Mouse (Mus musculus) forebrain, embryonic 15.5 days (tissue): ENCODE results near the gene Mcm5. TPM values are rescaled to one million over a fixed set of nuclear protein-coding genes. Genes with fewer than 3 reads are reported as not detected.

Experiments
- ATAC-seq: fragments of 200-750 bp; cut with Nextera tagmentation; replicated peaks from 2 replicates; pipeline ENCODE4 v1.8.0; 2017; ENCODE audit warnings: mild to moderate bottlenecking, moderate TSS enrichment, moderate library complexity
- H3K27ac ChIP-seq: fragments of 300-500 bp; sonication (generic); replicated peaks from 2 replicates; pipeline ENCODE4 v1.5.1; 2015; ENCODE audit warnings: mild to moderate bottlenecking, inconsistent platforms
- H3K27me3 ChIP-seq: fragments of 300-500 bp; sonication (generic); 2 replicates; pipeline ENCODE4 v1.6.1; 2015; ENCODE audit warnings: inconsistent platforms
- H3K36me3 ChIP-seq: fragments of 300-500 bp; sonication (generic); 2 replicates; pipeline ENCODE4 v1.6.1; 2015; ENCODE audit warnings: mild to moderate bottlenecking, inconsistent platforms
- H3K4me1 ChIP-seq: fragments of 300-500 bp; sonication (generic); 2 replicates; pipeline ENCODE4 v1.6.1; 2015; ENCODE audit warnings: inconsistent platforms
- H3K4me2 ChIP-seq: fragments of 300-500 bp; sonication (generic); replicated peaks from 2 replicates; pipeline ENCODE4 v1.6.1; 2015; ENCODE audit warnings: mild to moderate bottlenecking, inconsistent platforms
- H3K4me3 ChIP-seq: fragments of 300-500 bp; sonication (generic); 2 replicates; pipeline ENCODE4 v1.5.1; 2015; ENCODE audit warnings: mild to moderate bottlenecking, inconsistent platforms
- H3K9ac ChIP-seq: fragments of 300-500 bp; sonication (generic); replicated peaks from 2 replicates; pipeline ENCODE4 v1.6.1; 2015; ENCODE audit warnings: mild to moderate bottlenecking, inconsistent platforms
- H3K9me3 ChIP-seq: fragments of 300-500 bp; sonication (generic); 2 replicates; pipeline ENCODE4 v1.6.1; 2016; ENCODE audit warnings: inconsistent platforms
- WGBS: fragments of 180-500 bp; shearing (Covaris S2); methylation state at CpG from one replicate; pipeline ENCODE4 v1.1.7; 2015; ENCODE audit warnings: mixed read lengths; 5-methylcytosine and 5-hydroxymethylcytosine counted together
- polyA plus RNA-seq: library from polyadenylated mRNA; unstranded; fragments of >200 nt; fragmentation: Nextera tagmentation; extraction: Ambion mirVana; gene quantifications from 2 replicates; pipeline ENCODE4 v1.2.1, GENCODE M21; 2015

The Mcm5 gene
- polyA plus RNA-seq, 1 experiment from 2014 or later = 69.7 TPM

DNA sequence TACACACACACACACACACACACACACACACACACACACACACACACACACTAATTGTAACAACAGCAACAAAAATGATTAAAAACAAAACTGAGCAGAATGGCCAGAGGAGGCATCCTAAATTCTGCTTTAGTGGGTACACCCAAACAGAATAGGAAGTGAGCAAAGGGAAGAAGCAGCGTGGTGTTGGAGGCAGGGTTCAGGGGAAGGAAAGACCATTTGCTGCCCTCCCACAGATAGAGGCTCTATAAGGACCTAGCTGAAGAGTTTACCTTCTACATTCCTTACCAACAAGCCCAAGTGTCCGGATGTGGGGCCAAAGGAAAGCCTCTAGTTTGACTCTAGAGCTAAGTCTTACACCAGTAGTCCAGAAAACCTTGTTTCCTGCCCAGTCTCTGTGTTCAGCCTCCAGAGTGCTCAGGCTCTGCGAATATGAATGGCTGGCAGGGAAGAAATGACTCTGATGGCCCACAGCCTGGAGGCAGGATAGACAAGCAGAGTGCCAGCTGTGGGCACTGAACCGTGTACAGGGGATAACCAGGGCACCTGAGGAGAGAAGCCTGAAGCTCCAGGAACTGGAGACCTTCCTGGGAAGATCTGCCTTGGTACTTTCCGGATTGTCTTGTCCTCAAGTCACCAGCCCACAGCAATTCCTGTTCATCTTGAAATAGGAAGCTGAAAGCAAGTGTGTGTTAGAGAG lies 41.7 kb downstream of the Mcm5 start:
- Histone ChIP-seq H3K4me3 (no peak overlapping the region), H3K4me2 (no peak overlapping the region)

DNA sequence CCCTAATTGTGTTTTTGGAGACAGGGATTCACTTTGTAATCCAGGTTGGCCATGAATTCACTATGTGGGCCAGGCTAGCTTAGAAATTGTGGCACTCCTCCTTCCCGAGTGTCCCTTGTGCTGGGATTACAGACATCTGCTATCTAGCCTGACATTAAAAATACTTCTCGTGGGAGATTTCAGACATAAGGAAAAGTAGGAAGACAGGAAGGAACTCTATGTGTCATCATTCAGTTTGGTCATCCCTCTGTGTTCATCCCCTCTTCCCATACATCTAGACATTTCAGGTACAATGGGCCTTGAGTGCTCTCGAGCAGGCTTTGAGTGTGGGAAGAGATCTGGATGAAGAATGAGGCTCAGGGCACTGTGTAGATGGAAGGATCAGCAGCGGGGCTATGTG lies 42.4 kb downstream of the Mcm5 start:
- H3K36me3 ChIP-seq = no peaks in the 10 kb centered on the region
- H3K4me2 ChIP-seq = no peak overlapping the region
- WGBS = 76% methylated on average over 4 of the region's 4 CpGs
- H3K4me3 ChIP-seq = no peak overlapping the region
- H3K9me3 ChIP-seq = no peaks in the 10 kb centered on the region
- H3K9ac ChIP-seq = no peak overlapping the region
- no peaks in the 10 kb centered on the region for H3K27me3 ChIP-seq
- H3K4me1 ChIP-seq = no peaks in the 10 kb centered on the region
- ATAC-seq = no peak
- no peak overlapping the region for H3K27ac ChIP-seq

More for the DNA sequence above, 41.7 kb downstream of the Mcm5 start:
- no peaks in the 10 kb centered on the region for H3K4me1 ChIP-seq
- H3K27me3 ChIP-seq = no peaks in the 10 kb centered on the region
- no peak for ATAC-seq
- H3K27ac ChIP-seq = no peak overlapping the region
- H3K9me3 ChIP-seq = no peaks in the 10 kb centered on the region
- no peak overlapping the region for H3K9ac ChIP-seq
- H3K36me3 ChIP-seq = no peaks in the 10 kb centered on the region
- WGBS = 84% methylated on average over 5 of the region's 5 CpGs

DNA sequence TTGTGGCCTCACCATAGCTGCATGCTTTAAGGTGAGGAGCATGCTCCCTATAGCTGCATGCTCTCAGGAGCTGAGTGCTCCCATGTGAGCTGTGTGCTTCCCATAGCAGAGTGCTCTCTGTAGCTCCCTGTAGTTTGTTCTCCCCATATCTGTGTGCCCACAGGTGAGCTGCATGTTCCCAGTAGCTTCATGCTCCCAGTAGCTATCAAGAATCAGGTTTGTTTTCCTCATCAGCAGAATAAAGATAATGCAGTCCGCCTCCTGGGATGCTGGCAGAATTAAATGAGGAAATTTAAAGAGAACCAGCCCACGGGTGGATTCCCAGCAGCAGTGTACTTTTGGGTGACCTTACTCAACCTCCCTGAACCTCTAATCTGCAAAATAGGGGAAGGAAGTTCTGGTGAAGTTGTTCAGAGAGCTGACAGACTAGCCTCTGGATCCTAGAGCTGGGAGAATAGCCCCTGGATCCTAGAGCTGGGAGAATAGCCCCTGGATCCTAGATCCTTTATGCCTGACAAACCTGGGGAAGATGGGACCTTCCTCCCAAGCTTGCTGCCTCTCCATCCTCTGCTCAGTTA lies 43.2 kb downstream of the Mcm5 start:
- Histone ChIP-seq H3K36me3 (no peaks in the 10 kb centered on the region), H3K4me2 (no peak overlapping the region), H3K27me3 (no peaks in the 10 kb centered on the region), H3K4me3 (no peak overlapping the region), H3K4me1 (no peaks in the 10 kb centered on the region), H3K27ac (no peak overlapping the region), H3K9ac (no peak overlapping the region), H3K9me3 (no peaks in the 10 kb centered on the region)
- no peak for ATAC-seq
- 79% methylated on average over 2 of the region's 2 CpGs for WGBS

DNA sequence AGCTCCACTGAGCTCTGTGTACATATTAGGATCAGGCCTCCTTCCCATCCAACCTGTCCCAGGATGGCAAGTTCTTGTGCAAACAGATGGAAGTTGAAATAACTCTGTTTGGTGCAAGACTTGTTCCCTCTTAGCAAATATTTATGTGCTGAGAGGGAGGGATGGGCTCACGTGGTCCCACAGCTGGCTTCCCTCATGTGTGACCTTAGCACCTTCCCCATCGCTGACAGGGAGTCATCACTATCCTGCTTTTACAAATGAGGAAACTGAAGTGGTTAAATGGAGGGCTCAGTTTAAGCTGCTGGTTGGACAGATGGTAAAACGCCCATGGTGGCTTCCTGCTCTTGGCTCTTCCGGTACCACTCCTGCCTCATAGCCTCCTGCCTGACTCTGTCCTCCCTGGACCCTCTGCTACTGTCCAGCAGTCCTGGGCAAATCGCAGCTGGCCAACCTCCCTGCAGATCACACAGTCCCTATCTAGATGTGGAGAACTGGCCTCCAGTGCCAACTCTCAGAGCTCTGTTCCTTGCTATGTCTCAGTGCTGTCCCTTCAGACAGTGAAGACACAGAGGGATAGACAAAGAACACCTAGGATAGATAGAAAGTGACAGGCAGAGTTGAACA lies 45.6 kb downstream of the Mcm5 start:
- no peak for ATAC-seq
- no peaks in the 10 kb centered on the region for H3K27me3 ChIP-seq
- H3K4me2 ChIP-seq = no peak overlapping the region
- H3K9ac ChIP-seq = no peak overlapping the region
- no peaks in the 10 kb centered on the region for H3K9me3 ChIP-seq
- no peaks in the 10 kb centered on the region for H3K36me3 ChIP-seq
- WGBS = 78% methylated on average over 5 of the region's 5 CpGs
- no peak overlapping the region for H3K27ac ChIP-seq
- no peaks in the 10 kb centered on the region for H3K4me1 ChIP-seq
- no peak overlapping the region for H3K4me3 ChIP-seq

DNA sequence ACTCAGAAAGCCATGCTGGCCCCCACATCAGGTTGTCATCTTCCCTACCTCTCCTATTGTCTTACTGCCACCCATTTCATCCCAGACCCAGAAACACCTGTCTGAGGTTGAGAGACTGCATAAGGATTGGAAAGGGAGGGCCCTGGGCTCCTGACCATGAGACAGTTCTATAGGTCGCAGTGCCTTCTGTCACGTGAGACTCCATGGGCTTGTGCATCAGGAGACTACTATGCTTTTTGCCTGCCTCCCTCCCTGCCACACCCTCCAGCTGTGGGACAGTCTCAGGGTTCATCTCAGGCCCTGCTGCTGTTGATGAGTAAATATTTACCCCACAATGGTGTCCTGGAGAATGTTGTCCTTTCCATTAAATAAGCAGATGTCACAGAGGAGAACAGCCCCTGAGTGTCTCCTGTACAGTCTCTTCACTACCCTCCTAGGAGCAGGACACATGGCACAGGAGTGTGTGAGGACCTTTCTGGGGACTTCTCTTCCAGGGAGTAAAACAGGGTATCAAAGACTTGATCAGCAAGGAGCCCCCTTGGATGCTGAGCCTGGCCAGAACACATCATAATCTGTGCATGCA lies 46.5 kb downstream of the Mcm5 start:
- H3K27ac ChIP-seq = no peak overlapping the region
- no peak overlapping the region for H3K4me3 ChIP-seq
- H3K4me1 ChIP-seq = no peaks in the 10 kb centered on the region
- H3K27me3 ChIP-seq = no peaks in the 10 kb centered on the region
- H3K4me2 ChIP-seq = no peak overlapping the region
- no peaks in the 10 kb centered on the region for H3K9me3 ChIP-seq
- no peak overlapping the region for H3K9ac ChIP-seq
- WGBS = 82% methylated on average over 2 of the region's 2 CpGs
- ATAC-seq = no peak
- H3K36me3 ChIP-seq = no peaks in the 10 kb centered on the region

DNA sequence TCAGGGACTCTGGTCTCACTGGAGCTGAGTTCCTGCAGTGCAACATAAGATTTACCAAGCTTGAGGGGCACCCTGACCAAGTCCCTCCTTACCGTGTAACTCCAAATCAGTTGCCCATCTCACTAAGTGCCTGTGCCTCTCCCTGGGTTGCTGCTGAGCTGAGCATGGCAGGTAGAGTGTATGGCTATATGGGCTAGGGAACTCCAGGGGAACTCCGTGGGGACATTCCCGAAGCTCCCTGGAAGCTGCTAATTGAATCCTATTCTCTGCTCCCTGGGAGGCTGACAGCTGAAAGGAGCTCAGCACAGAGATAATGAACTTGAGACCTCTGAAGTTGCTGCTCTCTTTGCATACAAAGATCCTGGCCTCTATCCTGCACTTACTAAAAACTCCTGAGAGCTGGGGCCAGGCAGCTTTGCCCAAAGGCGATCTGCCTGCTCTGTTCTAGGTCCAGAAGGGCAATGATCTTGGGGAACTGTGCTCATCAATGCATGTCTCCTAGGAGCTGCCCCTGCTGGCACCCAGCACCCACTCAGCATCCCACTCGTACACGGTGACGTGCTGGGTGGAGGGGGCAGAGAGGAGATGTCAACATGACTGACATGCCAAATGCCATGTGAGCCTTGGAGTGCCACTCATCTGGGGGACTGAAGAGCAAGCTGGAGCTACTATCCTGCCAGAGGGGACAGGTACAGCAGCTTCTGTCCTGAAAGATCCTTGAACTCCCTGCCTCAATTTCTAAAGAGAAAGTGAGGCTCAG lies 48.3 kb downstream of the Mcm5 start:
- no peak overlapping the region for H3K4me3 ChIP-seq
- ATAC-seq = no peak

DNA sequence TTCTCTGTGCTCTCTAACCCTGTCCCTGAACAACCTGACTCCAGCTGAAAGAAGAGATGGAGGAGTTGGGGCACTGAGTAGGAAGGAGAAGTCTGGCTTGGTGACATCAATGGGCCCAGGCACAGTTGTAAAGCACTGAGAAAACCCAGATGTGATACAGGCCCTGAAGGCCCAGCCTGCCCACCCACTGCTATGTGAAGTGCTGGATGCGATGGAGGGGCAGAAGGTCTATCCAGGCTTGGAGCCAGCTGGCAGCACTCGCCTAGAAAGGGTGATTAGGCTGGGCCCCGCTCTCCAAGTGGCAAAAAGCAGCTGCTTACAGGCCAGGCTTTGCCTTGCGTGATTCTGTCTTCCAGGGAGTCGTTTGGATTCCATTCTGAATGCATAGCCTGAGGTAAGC lies 60.0 kb downstream of the Mcm5 start:
- H3K9ac ChIP-seq = no peak overlapping the region
- ATAC-seq = peak; percentile 85
- WGBS = 41% methylated on average over 5 of the region's 5 CpGs

More for the DNA sequence above, 48.3 kb downstream of the Mcm5 start:
- Histone ChIP-seq H3K4me2 (no peak overlapping the region), H3K36me3 (no peaks in the 10 kb centered on the region), H3K27ac (no peak overlapping the region), H3K27me3 (no peaks in the 10 kb centered on the region), H3K9me3 (no peaks in the 10 kb centered on the region), H3K4me1 (no peaks in the 10 kb centered on the region), H3K9ac (no peak overlapping the region)
- 25% methylated on average over 7 of the region's 7 CpGs for WGBS

DNA sequence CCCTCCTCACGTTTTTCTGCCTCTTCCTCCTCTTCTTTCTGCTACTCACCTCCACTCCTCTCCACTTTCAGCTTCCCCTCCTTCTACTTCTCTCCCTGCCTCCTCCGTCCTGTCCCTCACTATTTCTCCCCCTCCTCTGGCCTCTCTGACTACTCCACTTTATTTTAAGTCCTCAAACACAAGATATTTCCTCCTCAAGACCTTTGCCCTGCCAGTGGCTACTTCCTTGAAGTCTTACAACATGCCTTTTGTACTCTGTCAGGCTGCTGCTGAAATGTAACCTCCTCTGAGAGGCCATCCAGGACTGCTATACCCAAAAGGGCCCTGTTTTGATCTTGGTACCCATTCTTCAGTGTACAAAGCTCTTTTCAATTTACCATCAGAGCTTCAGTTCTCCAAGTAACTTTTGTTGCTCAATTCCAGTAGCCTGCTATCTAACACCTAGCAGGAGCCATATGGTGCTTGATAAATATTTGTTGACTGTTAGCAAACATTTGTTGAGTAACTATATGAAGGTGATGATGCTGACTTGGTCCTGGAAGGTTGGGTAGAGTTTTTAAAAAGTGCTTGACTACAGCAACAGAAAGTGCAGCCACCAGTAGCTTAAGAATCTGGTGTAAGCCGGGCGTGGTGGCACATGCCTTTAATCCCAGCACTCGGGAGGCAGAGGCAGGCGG lies 62.8 kb downstream of the Mcm5 start:
- H3K4me2 ChIP-seq = no peak overlapping the region
- H3K4me3 ChIP-seq = no peak overlapping the region
- WGBS = 81% methylated on average over 6 of the region's 6 CpGs
- no peaks in the 10 kb centered on the region for H3K36me3 ChIP-seq
- no peak for ATAC-seq
- H3K27me3 ChIP-seq = no peaks in the 10 kb centered on the region
- H3K9ac ChIP-seq = no peak overlapping the region
- H3K27ac ChIP-seq = no peak overlapping the region
- H3K4me1 ChIP-seq = no peaks in the 10 kb centered on the region
- H3K9me3 ChIP-seq = no peaks in the 10 kb centered on the region

More for the DNA sequence above, 60.0 kb downstream of the Mcm5 start:
- Histone ChIP-seq H3K4me3 (no peak overlapping the region), H3K36me3 (no peaks in the 10 kb centered on the region), H3K27me3 (no peaks in the 10 kb centered on the region), H3K4me2 (no peak overlapping the region), H3K27ac (no peak overlapping the region), H3K4me1 (no peaks in the 10 kb centered on the region), H3K9me3 (no peaks in the 10 kb centered on the region)

Other genes with a start within 250 kb of the Mcm5 start
- gene Isx, start 236.4 kb upstream of the Mcm5 start, polyA plus RNA-seq = not detected in 2 replicates
- 46.2 and 49.1 TPM in 2 replicates for gene Hmgxb4, start 116.2 kb upstream of the Mcm5 start, polyA plus RNA-seq
- 14.4 and 20.7 TPM in 2 replicates for gene Tom1, start 75.9 kb upstream of the Mcm5 start, polyA plus RNA-seq
- 8.4 and 9.1 TPM in 2 replicates for gene Hmox1, start 15.9 kb upstream of the Mcm5 start, polyA plus RNA-seq
- gene Rasd2, start 104.4 kb downstream of the Mcm5 start, polyA plus RNA-seq = 0.80 and 1.4 TPM in 2 replicates